In genomic region chr19:59128531-59129204, GRCm38 (mm10) we compare ENCODE assay signal across 23 mouse cellular contexts. TPM values are rescaled to one million over a fixed set of nuclear protein-coding genes. Genes with fewer than 3 reads are reported as not detected.
DNase-seq lines count a peak whose midpoint lies in the region; ATAC-seq and TF ChIP-seq lines count a peak whose summit lies in the region.
"Had no signal": no experiment of that assay in that cellular context is flagged by ENCODE, and none has a peak within 500 bp of the region (broad histone marks: within the 10 kb centered on the region; RNA-seq: fewer than 3 reads in every experiment).

No protein-coding gene starts in this region.

- peaks cover 13% of the 10 kb centered on the region for H3K4me1 ChIP-seq in forebrain, embryonic 16.5 days (replicated peaks; ENCODE audit: control insufficient read depth, insufficient read depth, low read length)
- H3K4me1 ChIP-seq in forebrain, embryonic 15.5 days = peaks cover 18% of the 10 kb centered on the region
- peaks cover 6% of the 10 kb centered on the region for H3K4me1 ChIP-seq in midbrain, embryonic 11.5 days (ENCODE audit: control insufficient read depth, insufficient read depth, low read length)
- H3K4me1 ChIP-seq in midbrain, embryonic 10.5 days = peaks cover 17% of the 10 kb centered on the region
- H3K4me1 ChIP-seq: heart, embryonic 13.5 days had no signal

- no peak for TF ChIP-seq CTCF in brain, embryonic 14.5 days (IDR thresholded peaks at IDR 0.05; ENCODE audit: borderline replicate concordance, extremely low read depth, insufficient read depth, insufficient read length)

- ATAC-seq in forebrain, embryonic 16.5 days = peak; percentile 58; the same call in 1 of the 2 replicates
- ATAC-seq in forebrain, embryonic 15.5 days (replicated peaks) = no peak
- no peak for ATAC-seq in midbrain, embryonic 11.5 days (ENCODE audit: low FRiP score)
- ATAC-seq: CD4-positive, CD25-positive, alpha-beta regulatory T cell, adult 4 months; hindbrain, embryonic 16.5 days; inflammation-experienced regulatory T-cells, adult 6 months; intestine, postnatal 0 days had no signal

- no peaks in the 10 kb centered on the region for H3K9me3 ChIP-seq in forebrain, embryonic 16.5 days (ENCODE audit: control insufficient read depth, low read length)
- no peaks in the 10 kb centered on the region for H3K9me3 ChIP-seq in forebrain, embryonic 15.5 days
- no peaks in the 10 kb centered on the region for H3K9me3 ChIP-seq in midbrain, embryonic 11.5 days (ENCODE audit: control insufficient read depth, low read length)
- H3K9me3 ChIP-seq in midbrain, embryonic 10.5 days (replicated peaks) = no peaks in the 10 kb centered on the region
- H3K9me3 ChIP-seq: embryonic facial prominence, embryonic 10.5 days; heart, embryonic 13.5 days had no signal

- peak overlapping the region; percentile 19; the same call in 1 of the 2 replicates for H3K27ac ChIP-seq in forebrain, embryonic 16.5 days (ENCODE audit: low read length)
- no peak overlapping the region for H3K27ac ChIP-seq in forebrain, embryonic 15.5 days (replicated peaks)
- no peak overlapping the region for H3K27ac ChIP-seq in midbrain, embryonic 11.5 days (ENCODE audit: low read depth, low read length)
- no peak overlapping the region for H3K27ac ChIP-seq in midbrain, embryonic 10.5 days (replicated peaks)
- H3K27ac ChIP-seq: embryonic facial prominence, embryonic 10.5 days; heart, embryonic 13.5 days had no signal

- no peaks in the 10 kb centered on the region for H3K36me3 ChIP-seq in forebrain, embryonic 16.5 days (ENCODE audit: control insufficient read depth, insufficient read depth)
- no peaks in the 10 kb centered on the region for H3K36me3 ChIP-seq in forebrain, embryonic 15.5 days
- H3K36me3 ChIP-seq in midbrain, embryonic 11.5 days (ENCODE audit: control insufficient read depth, insufficient read depth, low read length) = no peaks in the 10 kb centered on the region
- H3K36me3 ChIP-seq in midbrain, embryonic 10.5 days = no peaks in the 10 kb centered on the region
- H3K36me3 ChIP-seq: embryonic facial prominence, embryonic 10.5 days; heart, embryonic 13.5 days had no signal

- H3K4me2 ChIP-seq in forebrain, embryonic 16.5 days (ENCODE audit: low read length) = no peak overlapping the region
- H3K4me2 ChIP-seq in forebrain, embryonic 15.5 days (replicated peaks) = no peak overlapping the region
- H3K4me2 ChIP-seq in midbrain, embryonic 11.5 days = no peak overlapping the region
- H3K4me2 ChIP-seq: heart, embryonic 13.5 days had no signal

- no peak for TF ChIP-seq POLR2A in brain, embryonic 14.5 days (IDR thresholded peaks at IDR 0.05; ENCODE audit: borderline replicate concordance, extremely low read depth, insufficient read depth, insufficient read length, poor library complexity, severe bottlenecking)

- whole genome bisulfite sequencing in forebrain, embryonic 16.5 days = 41% methylated on average over 8 of the region's 8 CpGs
- 43% methylated on average over 8 of the region's 8 CpGs for WGBS in forebrain, embryonic 15.5 days
- WGBS in midbrain, embryonic 11.5 days = 81% methylated on average over 8 of the region's 8 CpGs
- WGBS in midbrain, embryonic 10.5 days = 87% methylated on average over 8 of the region's 8 CpGs

- H3K4me3 ChIP-seq in forebrain, embryonic 16.5 days (replicated peaks; ENCODE audit: low read length) = no peak overlapping the region
- no peak overlapping the region for H3K4me3 ChIP-seq in forebrain, embryonic 15.5 days
- no peak overlapping the region for H3K4me3 ChIP-seq in midbrain, embryonic 11.5 days (ENCODE audit: low read depth, low read length)
- no peak overlapping the region for H3K4me3 ChIP-seq in midbrain, embryonic 10.5 days
- H3K4me3 ChIP-seq: embryonic facial prominence, embryonic 10.5 days; heart, embryonic 13.5 days had no signal

- no peak overlapping the region for H3K9ac ChIP-seq in forebrain, embryonic 16.5 days (replicated peaks; ENCODE audit: low read depth, low read length)
- H3K9ac ChIP-seq in forebrain, embryonic 15.5 days (replicated peaks) = no peak overlapping the region
- H3K9ac ChIP-seq in midbrain, embryonic 11.5 days (ENCODE audit: low read length) = no peak overlapping the region
- H3K9ac ChIP-seq: heart, embryonic 13.5 days had no signal

- H3K27me3 ChIP-seq in forebrain, embryonic 16.5 days (replicated peaks; ENCODE audit: control insufficient read depth, insufficient read depth, low read length) = no peaks in the 10 kb centered on the region
- H3K27me3 ChIP-seq in forebrain, embryonic 15.5 days = peaks cover 7% of the 10 kb centered on the region; the same call in 1 of the 2 replicates
- peaks cover 7% of the 10 kb centered on the region for H3K27me3 ChIP-seq in midbrain, embryonic 11.5 days (ENCODE audit: control insufficient read depth, insufficient read depth, low read length)
- peaks cover 45% of the 10 kb centered on the region for H3K27me3 ChIP-seq in midbrain, embryonic 10.5 days (ENCODE audit: low read depth, poor library complexity, severe bottlenecking)

- peak; percentile 64 to 79 for DNase-seq in cerebellum, postnatal 10 days
- no peak for DNase-seq in cerebellum, adult 9-10 months
- peak; percentile 4 for DNase-seq in midbrain, embryonic 11.5 days (ENCODE audit: low spot score, missing footprints)
- no peak for DNase-seq in midbrain, embryonic 10.5 days (ENCODE audit: low spot score)
- peak; percentile 68 for DNase-seq in brain, embryonic 14.5 days (ENCODE audit: low read depth)
- DNase-seq: adrenal gland, postnatal 14 days; B cell, adult 2 months; cerebellum, adult 11 months; cerebellum, adult 8-10 months; gastrocnemius, postnatal 14 days; heart, postnatal 36 days had no signal

RNA-seq across cellular contexts. Expression of gene Vax1, which starts 41.2 kb away (rescaled TPM):
- 0.89 and 1.0 TPM in 2 replicates for polyA plus RNA-seq in forebrain, embryonic 16.5 days (2015; fragmentation: Nextera tagmentation; extraction: Ambion mirVana)
- polyA plus RNA-seq in forebrain, embryonic 15.5 days (2015; fragmentation: Nextera tagmentation; extraction: Ambion mirVana) = 5.0 and 5.5 TPM in 2 replicates
- polyA plus RNA-seq in midbrain, embryonic 11.5 days (2014; fragmentation: Nextera tagmentation; extraction: Ambion mirVana) = 0.18 and 0.65 TPM in 2 replicates
- 0.11 TPM in 1 of 2 replicates, not detected in the other for polyA plus RNA-seq in midbrain, embryonic 10.5 days (2016; fragmentation: Nextera tagmentation; extraction: Ambion mirVana)
- 10.5 and 22.5 TPM in 2 replicates for polyA plus RNA-seq in brain, embryonic 14.5 days (2012; rRNA removed)
- polyA plus RNA-seq: CD4-positive, CD25-positive, alpha-beta regulatory T cell, adult 4 months; embryonic facial prominence, embryonic 14.5 days; gonadal fat pad, adult 2 months; heart, embryonic 13.5 days; heart, postnatal 0 days; hindbrain, embryonic 11.5 days; hindbrain, embryonic 16.5 days; inflammation-experienced regulatory T-cells, adult 6 months; intestine, postnatal 0 days had no signal

RNA-seq across cellular contexts. Expression of gene Shtn1, which starts 52.8 kb away (rescaled TPM):
- 78.5 and 86.5 TPM in 2 replicates for polyA plus RNA-seq in forebrain, embryonic 16.5 days (2015; fragmentation: Nextera tagmentation; extraction: Ambion mirVana)
- polyA plus RNA-seq in forebrain, embryonic 15.5 days (2015; fragmentation: Nextera tagmentation; extraction: Ambion mirVana) = 58.6 and 73.1 TPM in 2 replicates
- 1.4 and 2.7 TPM in 2 replicates for polyA plus RNA-seq in midbrain, embryonic 11.5 days (2014; fragmentation: Nextera tagmentation; extraction: Ambion mirVana)
- polyA plus RNA-seq in midbrain, embryonic 10.5 days (2016; fragmentation: Nextera tagmentation; extraction: Ambion mirVana) = 0.75 and 1.4 TPM in 2 replicates
- polyA plus RNA-seq in brain, embryonic 14.5 days (2012; rRNA removed) = 46.4 and 51.1 TPM in 2 replicates

Comparison
In these comparisons a context has a peak if more than half of its experiments do, and no peak if none do; other contexts are left out.
1. DNase-seq: peak in cerebellum, postnatal 10 days (2 of 2), midbrain, embryonic 11.5 days (single experiment) and brain, embryonic 14.5 days (single experiment); none in cerebellum, adult 9-10 months (single experiment) and midbrain, embryonic 10.5 days (single experiment).
2. RNA of gene Shtn1, which starts 52.8 kb away (polyA plus RNA-seq): 78.5 to 86.5 TPM in forebrain, embryonic 16.5 days, 58.6 to 73.1 TPM in forebrain, embryonic 15.5 days and 46.4 to 51.1 TPM in brain, embryonic 14.5 days; 1.4 to 2.7 TPM in midbrain, embryonic 11.5 days and 0.75 to 1.4 TPM in midbrain, embryonic 10.5 days; every median in the first group is over 10 times any median in the second.